Mouse (Mus musculus) forebrain, embryonic 11.5 days (tissue): ENCODE data around the gene Zbed4. TPM values are rescaled to one million over a fixed set of nuclear protein-coding genes. Genes with fewer than 3 reads are reported as not detected.

Experiments used
- ATAC-seq: fragments of 200-750 bp; cut with Nextera tagmentation; replicated peaks from 2 replicates; pipeline ENCODE4 v1.8.0; 2017; ENCODE audit warnings: moderate TSS enrichment; ENCODE audit not compliant: low FRiP score
- DNase-seq: peaks from one replicate; pipeline ENCODE4 v3.0.0-alpha.2; 2017; ENCODE audit warnings: low spot score
- H3K27ac ChIP-seq: fragments of 300-500 bp; sonication (generic); 2 replicates; pipeline ENCODE4 v1.5.1; 2014; ENCODE audit warnings: low read depth, low read length
- H3K27me3 ChIP-seq: fragments of 300-500 bp; sonication (generic); 2 replicates; pipeline ENCODE4 v1.6.1; 2014; ENCODE audit warnings: mild to moderate bottlenecking, low read length, mixed read lengths; ENCODE audit not compliant: control insufficient read depth, insufficient read depth
- H3K36me3 ChIP-seq: fragments of 300-500 bp; sonication (generic); 2 replicates; pipeline ENCODE4 v1.6.1; 2014; ENCODE audit warnings: mild to moderate bottlenecking, low read length, moderate library complexity, mixed read lengths; ENCODE audit not compliant: control insufficient read depth, insufficient read depth
- H3K4me1 ChIP-seq: fragments of 300-500 bp; sonication (generic); replicated peaks from 2 replicates; pipeline ENCODE4 v1.6.1; 2014; ENCODE audit warnings: low read length, mixed read lengths; ENCODE audit not compliant: control insufficient read depth, insufficient read depth
- H3K4me2 ChIP-seq: fragments of 300-500 bp; sonication (generic); 2 replicates; pipeline ENCODE4 v1.6.1; 2014; ENCODE audit warnings: low read depth, mild to moderate bottlenecking, low read length, moderate library complexity, mixed read lengths; ENCODE audit not compliant: severe bottlenecking
- H3K4me3 ChIP-seq: fragments of 300-500 bp; sonication (generic); 2 replicates; pipeline ENCODE4 v1.5.1; 2014; ENCODE audit warnings: low read depth, low read length
- H3K9ac ChIP-seq: fragments of 300-500 bp; sonication (generic); 2 replicates; pipeline ENCODE4 v1.6.1; 2014; ENCODE audit warnings: low read length
- H3K9me3 ChIP-seq: fragments of 300-500 bp; sonication (generic); 2 replicates; pipeline ENCODE4 v1.6.1; 2016; ENCODE audit warnings: low read length, mixed read lengths; ENCODE audit not compliant: control insufficient read depth
- WGBS: fragments of 180-500 bp; shearing (Covaris S2); extraction: QIAGEN DNeasy Blood & Tissue Kit; methylation state at CpG from one replicate; pipeline ENCODE4 v1.1.7; 2014; 5-methylcytosine and 5-hydroxymethylcytosine counted together
- polyA plus RNA-seq: library from polyadenylated mRNA; unstranded; fragments of >200 nt; fragmentation: Nextera tagmentation; extraction: Ambion mirVana; gene quantifications from 2 replicates; pipeline ENCODE4 v1.2.1, GENCODE M21; 2014

Zbed4 gene
- polyA plus RNA-seq, 1 experiment from 2014 or later, result 43.6 TPM

GRCm38 (mm10) chr15:88831482-88831881, 80.0 kb downstream of the Zbed4 start:
- Histone ChIP-seq H3K9me3 (no peaks in the 10 kb centered on the region), H3K4me2 (no peak overlapping the region), H3K9ac (no peak overlapping the region), H3K4me1 (no peaks in the 10 kb centered on the region), H3K4me3 (no peak overlapping the region), H3K27ac (no peak overlapping the region), H3K36me3 (no peaks in the 10 kb centered on the region), H3K27me3 (no peaks in the 10 kb centered on the region)
- DNase-seq, result no peak
- 70% methylated on average over 5 of the region's 5 CpGs for WGBS
- ATAC-seq, result no peak

GRCm38 (mm10) chr15:88832536-88832935, 81.1 kb downstream of the Zbed4 start:
- Histone ChIP-seq H3K9me3 (no peaks in the 10 kb centered on the region), H3K27me3 (no peaks in the 10 kb centered on the region), H3K4me1 (no peaks in the 10 kb centered on the region; the same call in 1 of the 2 replicates), H3K36me3 (no peaks in the 10 kb centered on the region), H3K4me3 (no peak overlapping the region), H3K27ac (no peak overlapping the region), H3K4me2 (no peak overlapping the region), H3K9ac (no peak overlapping the region)
- 85% methylated on average over 9 of the region's 9 CpGs for WGBS
- ATAC-seq (no peak), DNase-seq (no peak)

Other genes starting within 250 kb of the Zbed4 start
- gene Zdhhc25, start 151.4 kb upstream of the Zbed4 start, polyA plus RNA-seq, result not detected in 2 replicates
- 29.0 TPM in 2 replicates for gene Brd1, start 17.4 kb upstream of the Zbed4 start, polyA plus RNA-seq
- 10.8 and 13.5 TPM in 2 replicates for gene Alg12, start 67.7 kb downstream of the Zbed4 start, polyA plus RNA-seq
- 79.4 and 89.4 TPM in 2 replicates for gene Creld2, start 68.0 kb downstream of the Zbed4 start, polyA plus RNA-seq
- gene Pim3, start 110.5 kb downstream of the Zbed4 start, polyA plus RNA-seq, result 42.0 and 42.7 TPM in 2 replicates
- gene Ttll8, start 202.8 kb downstream of the Zbed4 start, polyA plus RNA-seq, result 0.08 TPM in 1 of 2 replicates, not detected in the other
- 12.5 TPM in 2 replicates for gene Mlc1, start 227.3 kb downstream of the Zbed4 start, polyA plus RNA-seq
- gene Mov10l1, start 231.2 kb downstream of the Zbed4 start, polyA plus RNA-seq, result not detected in 2 replicates